Mouse (Mus musculus) intestine, embryonic 15.5 days (tissue): ENCODE measurements around the gene Pex3. TPM values are rescaled to one million over a fixed set of nuclear protein-coding genes. Genes with fewer than 3 reads are reported as not detected.

ENCODE experiments used
- ATAC-seq: fragments of 200-750 bp; cut with Nextera tagmentation; 2 replicates; pipeline ENCODE4 v1.8.0; 2017; ENCODE audit warnings: moderate TSS enrichment, moderate library complexity
- H3K27ac ChIP-seq: fragments of 300-500 bp; sonication (generic); 2 replicates; pipeline ENCODE4 v1.5.1; 2015; ENCODE audit warnings: mild to moderate bottlenecking, inconsistent platforms
- H3K27me3 ChIP-seq: fragments of 300-500 bp; sonication (generic); replicated peaks from 2 replicates; pipeline ENCODE4 v1.6.1; 2015; ENCODE audit warnings: inconsistent platforms
- H3K36me3 ChIP-seq: fragments of 300-500 bp; sonication (generic); 2 replicates; pipeline ENCODE4 v1.6.1; 2015; ENCODE audit warnings: inconsistent platforms
- H3K4me1 ChIP-seq: fragments of 300-500 bp; sonication (generic); replicated peaks from 2 replicates; pipeline ENCODE4 v1.6.1; 2015; ENCODE audit warnings: inconsistent platforms
- H3K4me2 ChIP-seq: fragments of 300-500 bp; sonication (generic); replicated peaks from 2 replicates; pipeline ENCODE4 v1.6.1; 2015; ENCODE audit warnings: mild to moderate bottlenecking, inconsistent platforms
- H3K4me3 ChIP-seq: fragments of 300-500 bp; sonication (generic); replicated peaks from 2 replicates; pipeline ENCODE4 v1.5.1; 2015; ENCODE audit warnings: inconsistent platforms
- H3K9ac ChIP-seq: fragments of 300-500 bp; sonication (generic); 2 replicates; pipeline ENCODE4 v1.6.1; 2015; ENCODE audit warnings: inconsistent platforms
- H3K9me3 ChIP-seq: fragments of 300-500 bp; sonication (generic); 2 replicates; pipeline ENCODE4 v1.6.1; 2016; ENCODE audit warnings: inconsistent platforms
- WGBS: fragments of 180-500 bp; shearing (Covaris S2); methylation state at CpG from one replicate; pipeline ENCODE4 v1.1.7; 2015; 5-methylcytosine and 5-hydroxymethylcytosine counted together
- polyA plus RNA-seq: library from polyadenylated mRNA; unstranded; fragments of >200 nt; fragmentation: Nextera tagmentation; extraction: Ambion mirVana; gene quantifications from 2 replicates; pipeline ENCODE4 v1.2.1, GENCODE M21; 2015

Pex3 gene
- polyA plus RNA-seq: 19.4 and 21.0 TPM in 2 replicates

DNA sequence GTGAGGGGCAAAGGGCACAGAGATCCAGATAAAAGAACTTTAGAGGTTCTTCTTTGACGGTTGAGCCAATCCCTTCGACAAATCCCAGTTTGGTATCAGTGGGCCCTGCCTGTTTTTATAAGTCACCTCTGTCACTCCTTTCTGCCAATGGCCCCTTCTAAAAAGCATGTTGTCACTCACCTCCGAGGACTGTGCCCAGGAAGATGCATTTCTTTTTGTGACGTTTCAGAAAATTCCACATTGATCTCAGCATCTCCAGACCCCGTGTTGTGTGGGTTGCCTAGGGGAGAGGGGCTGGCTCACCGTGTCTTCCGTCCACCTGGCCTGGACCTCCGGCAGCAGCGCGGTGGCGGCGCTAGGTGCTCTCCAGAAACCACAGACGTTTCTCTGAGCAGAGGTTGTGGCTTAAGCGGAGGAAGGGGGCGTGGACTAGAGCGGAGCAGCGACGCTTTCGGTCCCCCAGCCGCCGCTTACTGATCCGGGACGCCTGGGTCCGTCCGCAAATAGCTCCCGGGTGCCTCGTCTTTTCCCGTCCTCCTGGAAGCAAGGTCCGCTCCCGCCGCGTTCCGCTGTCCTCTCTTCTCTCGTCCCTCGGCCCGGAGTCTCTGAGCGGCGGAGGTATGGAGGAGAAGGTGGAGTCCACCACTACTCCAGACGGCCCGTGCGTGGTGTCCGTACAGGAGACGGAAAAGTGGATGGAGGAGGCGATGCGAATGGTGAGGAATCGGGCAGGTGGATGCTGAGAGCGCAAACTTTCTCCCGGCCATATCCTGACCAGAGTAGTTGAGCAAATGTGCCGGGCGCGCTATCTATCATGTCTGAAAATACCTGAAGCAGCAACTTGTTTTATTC lies at the start of gene Pex3, which contains the start of gene Adat2:
Gene Pex3 (minus strand): TSS at position 497 of the 852 bp plus-strand sequence.
Gene Adat2 (plus strand): TSS at position 249 of the 852 bp plus-strand sequence.
- Histone ChIP-seq H3K9ac (peak within 1 kb of the TSS; percentile 71), H3K4me3 (peak within 1 kb of the TSS; percentile 62), H3K27me3 (no peaks in the 10 kb centered on the region), H3K9me3 (no peaks in the 10 kb centered on the region), H3K27ac (peak within 1 kb of the TSS; percentile 66), H3K36me3 (no peaks in the 10 kb centered on the region), H3K4me1 (no peaks in the 10 kb centered on the region), H3K4me2 (peak within 1 kb of the TSS; percentile 71)
- under 1% methylated on average over 51 of the region's 51 CpGs for WGBS
- peak; percentile 99 for ATAC-seq

DNA sequence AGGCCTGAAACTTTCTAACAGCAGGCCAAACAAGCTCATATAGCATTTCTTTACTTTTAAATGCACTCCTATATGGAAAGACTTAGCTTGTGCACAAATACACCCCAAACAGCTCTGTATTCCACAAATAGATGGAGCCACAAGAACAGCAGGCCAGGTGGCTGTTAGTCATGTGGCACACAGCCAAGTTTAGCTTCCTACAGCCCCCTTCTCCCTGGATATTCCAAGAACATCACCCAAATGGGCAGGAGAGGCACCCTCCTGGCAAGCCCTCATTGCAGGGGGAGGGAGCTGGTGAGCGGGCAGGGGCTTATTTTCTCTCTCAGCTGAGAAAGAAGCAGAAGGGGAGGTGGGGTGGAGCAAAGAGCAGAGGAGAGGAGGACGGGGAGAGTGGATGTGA lies 48.0 kb upstream of the Pex3 start:
- H3K4me2 ChIP-seq: no peak overlapping the region
- no peak for ATAC-seq
- H3K27me3 ChIP-seq: no peaks in the 10 kb centered on the region
- no peak overlapping the region for H3K27ac ChIP-seq
- 58% methylated on average over 2 of the region's 2 CpGs for WGBS
- no peak overlapping the region for H3K4me3 ChIP-seq
- H3K9me3 ChIP-seq: no peaks in the 10 kb centered on the region
- no peaks in the 10 kb centered on the region for H3K4me1 ChIP-seq
- H3K9ac ChIP-seq: no peak overlapping the region
- no peaks in the 10 kb centered on the region for H3K36me3 ChIP-seq

GRCm38 (mm10) chr10:13597491-13597890 lies 44.5 kb upstream of the Pex3 start:
- WGBS: 70% methylated on average over 8 of the region's 8 CpGs
- Histone ChIP-seq H3K4me1 (no peaks in the 10 kb centered on the region), H3K9me3 (no peaks in the 10 kb centered on the region), H3K4me3 (no peak overlapping the region), H3K9ac (no peak overlapping the region), H3K27ac (no peak overlapping the region), H3K36me3 (no peaks in the 10 kb centered on the region), H3K27me3 (no peaks in the 10 kb centered on the region), H3K4me2 (no peak overlapping the region)
- ATAC-seq: no peak

DNA sequence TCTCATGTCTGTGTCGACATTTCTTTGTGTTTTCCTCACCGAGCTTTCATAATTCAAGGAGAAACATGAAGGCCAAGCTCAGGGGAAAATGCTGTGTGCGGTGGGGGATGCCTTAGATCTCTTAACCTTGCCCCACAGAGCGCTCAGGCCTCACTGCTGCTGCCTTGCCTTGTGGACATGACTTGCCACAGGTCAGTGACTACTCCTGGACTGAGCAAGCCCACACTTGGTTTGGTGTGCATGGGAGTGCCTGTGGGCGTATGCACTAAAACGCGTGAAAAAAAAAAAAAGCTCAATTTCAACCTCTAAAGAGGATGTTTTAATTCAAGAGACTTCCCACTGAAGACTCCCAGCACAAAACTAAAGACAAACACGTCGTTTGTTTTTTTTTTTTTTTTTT lies 43.9 kb upstream of the Pex3 start:
- Histone ChIP-seq H3K27ac (no peak overlapping the region), H3K9me3 (no peaks in the 10 kb centered on the region), H3K4me3 (no peak overlapping the region), H3K9ac (no peak overlapping the region), H3K27me3 (no peaks in the 10 kb centered on the region), H3K4me2 (no peak overlapping the region), H3K4me1 (no peaks in the 10 kb centered on the region), H3K36me3 (no peaks in the 10 kb centered on the region)
- 81% methylated on average over 9 of the region's 9 CpGs for WGBS
- ATAC-seq: no peak

GRCm38 (mm10) chr10:13596073-13596472 lies 43.1 kb upstream of the Pex3 start:
- 57% methylated on average over 3 of the region's 3 CpGs for WGBS
- Histone ChIP-seq H3K9ac (no peak overlapping the region), H3K4me2 (no peak overlapping the region), H3K9me3 (no peaks in the 10 kb centered on the region), H3K27me3 (no peaks in the 10 kb centered on the region), H3K4me3 (no peak overlapping the region), H3K36me3 (no peaks in the 10 kb centered on the region), H3K4me1 (no peaks in the 10 kb centered on the region), H3K27ac (no peak overlapping the region)
- no peak for ATAC-seq

DNA sequence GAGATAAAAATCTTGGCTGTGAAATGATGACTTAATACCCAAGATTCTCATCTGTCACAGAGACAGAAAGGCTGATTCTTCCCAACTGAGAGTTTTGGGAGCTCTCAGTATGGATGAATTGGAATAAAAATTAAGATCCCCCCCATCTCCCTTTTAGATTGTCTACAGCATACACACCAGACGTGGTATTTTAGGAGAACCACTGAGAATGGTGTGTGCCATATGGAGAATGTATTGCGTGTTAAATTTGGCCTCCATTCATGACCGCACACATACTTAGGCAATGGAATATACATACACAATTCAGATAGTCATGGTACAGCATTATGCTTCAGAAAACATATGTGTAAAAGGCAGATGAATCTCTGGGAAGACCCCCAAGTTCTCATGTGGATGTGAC lies 40.6 kb upstream of the Pex3 start:
- Histone ChIP-seq H3K4me2 (no peak overlapping the region), H3K27me3 (no peaks in the 10 kb centered on the region), H3K36me3 (no peaks in the 10 kb centered on the region), H3K27ac (no peak overlapping the region), H3K9me3 (no peaks in the 10 kb centered on the region), H3K4me3 (no peak overlapping the region), H3K4me1 (no peaks in the 10 kb centered on the region), H3K9ac (no peak overlapping the region)
- ATAC-seq: no peak
- 86% methylated on average over 3 of the region's 3 CpGs for WGBS

- Histone ChIP-seq H3K27me3 (no peaks in the 10 kb centered on the region), H3K4me1 (no peaks in the 10 kb centered on the region), H3K36me3 (no peaks in the 10 kb centered on the region), H3K27ac (no peak overlapping the region), H3K4me2 (no peak overlapping the region), H3K9me3 (no peaks in the 10 kb centered on the region), H3K9ac (no peak overlapping the region), H3K4me3 (no peak overlapping the region)
- 89% methylated on average over 10 of the region's 10 CpGs for WGBS
- ATAC-seq: no peak
Observed at GRCm38 (mm10) chr10:13592196-13592595, 39.3 kb upstream of the Pex3 start.

DNA sequence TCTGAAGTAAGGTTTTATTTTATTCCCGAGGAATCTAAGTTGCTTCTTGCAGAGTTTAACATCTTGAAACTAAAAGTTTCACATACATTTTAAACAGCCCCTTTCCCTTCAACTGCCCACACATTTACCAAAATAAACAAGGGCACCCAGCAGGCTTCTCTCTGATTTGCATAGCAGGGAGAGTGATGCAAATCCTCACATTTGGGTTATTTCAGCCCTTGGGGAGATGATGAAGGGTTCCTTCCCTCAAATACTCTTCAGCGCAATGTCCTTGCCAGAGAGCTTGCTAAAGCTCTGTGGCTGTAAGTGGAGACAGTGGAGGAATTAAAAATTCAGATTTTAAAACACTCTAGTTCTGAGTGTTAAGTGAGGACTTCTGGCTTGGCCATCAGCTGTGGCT lies 35.0 kb upstream of the Pex3 start:
- ATAC-seq: no peak
- Histone ChIP-seq H3K4me1 (no peaks in the 10 kb centered on the region), H3K9me3 (no peaks in the 10 kb centered on the region), H3K9ac (no peak overlapping the region), H3K27me3 (no peaks in the 10 kb centered on the region), H3K4me3 (no peak overlapping the region), H3K4me2 (no peak overlapping the region), H3K27ac (no peak overlapping the region), H3K36me3 (no peaks in the 10 kb centered on the region)
- WGBS: 72% methylated on average over 2 of the region's 2 CpGs

DNA sequence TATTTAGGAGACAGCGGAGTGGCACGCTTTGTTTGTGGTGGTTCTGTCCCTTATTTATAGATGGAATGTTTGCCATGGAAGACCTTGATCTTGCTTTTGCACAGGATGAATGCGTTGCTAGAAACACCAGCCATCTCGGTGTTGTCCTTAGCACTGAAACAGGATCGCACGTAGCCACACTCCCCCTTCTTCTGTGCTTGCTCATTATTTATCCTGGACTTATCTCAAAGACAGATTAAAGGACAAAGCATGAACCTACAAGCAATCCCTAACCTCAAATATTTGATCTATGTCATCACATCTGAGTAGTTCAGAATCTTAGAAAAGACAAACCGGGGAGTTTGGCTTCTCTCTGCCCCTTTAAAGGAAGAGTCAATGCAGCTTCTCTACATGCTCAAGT lies 24.2 kb upstream of the Pex3 start:
- H3K4me3 ChIP-seq: no peak overlapping the region
- no peak overlapping the region for H3K27ac ChIP-seq
- H3K4me2 ChIP-seq: no peak overlapping the region
- H3K4me1 ChIP-seq: no peaks in the 10 kb centered on the region
- WGBS: 66% methylated on average over 7 of the region's 7 CpGs
- H3K27me3 ChIP-seq: no peaks in the 10 kb centered on the region
- H3K9me3 ChIP-seq: no peaks in the 10 kb centered on the region
- H3K36me3 ChIP-seq: no peaks in the 10 kb centered on the region
- no peak overlapping the region for H3K9ac ChIP-seq
- no peak for ATAC-seq

DNA sequence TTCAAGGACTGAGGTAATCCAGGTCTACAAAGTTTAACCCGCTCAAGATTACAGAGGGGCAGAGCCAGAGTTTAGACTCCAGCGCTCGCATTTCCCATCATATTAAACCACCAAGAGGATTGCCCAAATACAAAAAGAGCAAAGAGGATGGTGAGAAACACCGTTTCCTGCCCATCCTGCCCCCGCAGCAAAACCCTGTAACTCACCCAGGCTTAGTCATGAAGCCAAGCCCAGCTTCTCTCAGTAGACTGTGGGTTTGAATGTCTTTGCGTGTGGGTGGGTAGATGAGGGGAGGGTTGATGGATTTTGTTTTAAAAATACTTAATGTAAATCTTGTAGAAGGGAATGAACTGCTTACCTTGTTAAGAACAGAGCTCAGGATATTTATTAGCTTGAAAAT lies 19.5 kb upstream of the Pex3 start:
- no peak overlapping the region for H3K4me3 ChIP-seq
- no peak for ATAC-seq
- no peaks in the 10 kb centered on the region for H3K9me3 ChIP-seq
- 49% methylated on average over 6 of the region's 6 CpGs for whole genome bisulfite sequencing
- no peaks in the 10 kb centered on the region for H3K36me3 ChIP-seq
- no peak overlapping the region for H3K9ac ChIP-seq
- no peaks in the 10 kb centered on the region for H3K27me3 ChIP-seq
- H3K27ac ChIP-seq: no peak overlapping the region
- H3K4me2 ChIP-seq: no peak overlapping the region
- H3K4me1 ChIP-seq: 0 out of 2 replicates have a peak, but pooled peaks cover 7% of the 10 kb centered on the region

DNA sequence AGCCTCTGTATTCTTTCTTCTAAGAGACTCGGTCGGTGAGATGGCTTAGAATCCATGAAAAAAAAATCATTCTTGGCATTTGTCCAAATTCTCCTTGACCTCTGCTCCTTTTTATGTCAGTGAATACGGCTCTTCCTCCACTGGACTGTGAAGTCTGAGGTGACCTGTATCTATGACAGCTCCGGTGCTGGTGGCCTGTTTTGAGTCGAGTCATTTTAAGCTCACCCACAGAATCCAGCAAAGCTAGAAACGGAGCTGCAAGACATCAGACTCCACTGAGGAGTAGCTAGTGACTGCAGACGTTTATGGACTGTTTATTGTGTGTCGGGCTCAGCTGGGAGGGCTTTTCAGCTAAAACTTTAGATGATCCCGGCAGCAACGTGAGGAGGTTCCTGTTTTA lies 19.1 kb upstream of the Pex3 start:
- Histone ChIP-seq H3K36me3 (no peaks in the 10 kb centered on the region), H3K9ac (no peak overlapping the region), H3K4me2 (no peak overlapping the region), H3K4me1 (0 out of 2 replicates have a peak, but pooled peaks cover 7% of the 10 kb centered on the region), H3K27ac (no peak overlapping the region), H3K4me3 (no peak overlapping the region), H3K9me3 (no peaks in the 10 kb centered on the region), H3K27me3 (no peaks in the 10 kb centered on the region)
- WGBS: 22% methylated on average over 10 of the region's 10 CpGs
- no peak for ATAC-seq

GRCm38 (mm10) chr10:13570697-13571538 lies 18.0 kb upstream of the Pex3 start:
- 67% methylated on average over 9 of the region's 9 CpGs for WGBS
- H3K27ac ChIP-seq: no peak overlapping the region
- H3K4me1 ChIP-seq: 0 out of 2 replicates have a peak, but pooled peaks cover 7% of the 10 kb centered on the region
- no peaks in the 10 kb centered on the region for H3K9me3 ChIP-seq
- H3K27me3 ChIP-seq: no peaks in the 10 kb centered on the region
- no peaks in the 10 kb centered on the region for H3K36me3 ChIP-seq
- no peak for ATAC-seq
- no peak overlapping the region for H3K4me2 ChIP-seq
- no peak overlapping the region for H3K9ac ChIP-seq
- H3K4me3 ChIP-seq: no peak overlapping the region
